ENCODE assay signal across 11 mouse cellular contexts in genomic region chr1:128589488-128589887, GRCm38 (mm10). TPM values are rescaled to one million over a fixed set of nuclear protein-coding genes. Genes with fewer than 3 reads are reported as not detected.
DNase-seq lines count a peak whose midpoint lies in the region; ATAC-seq and TF ChIP-seq lines count a peak whose summit lies in the region.
"Had no signal": no experiment of that assay in that cellular context is flagged by ENCODE, and none has a peak within 500 bp of the region (broad histone marks: within the 10 kb centered on the region; RNA-seq: fewer than 3 reads in every experiment).

No protein-coding gene starts in this region.

- no peak overlapping the region for H3K27ac ChIP-seq in kidney, embryonic 16.5 days (ENCODE audit: low read length)
- no peak overlapping the region for H3K27ac ChIP-seq in embryonic facial prominence, embryonic 11.5 days (replicated peaks; ENCODE audit: low read depth, low read length)
- 0 out of 2 replicates have a peak overlapping the region, but pooled peaks have one; percentile 6 for H3K27ac ChIP-seq in forebrain, postnatal 0 days (ENCODE audit: low read depth, low read length)
- H3K27ac ChIP-seq in midbrain, postnatal 0 days (ENCODE audit: low read depth, low read length): no peak overlapping the region

- WGBS in kidney, embryonic 16.5 days: 72% methylated on average over 9 of the region's 9 CpGs
- 89% methylated on average over 9 of the region's 9 CpGs for WGBS in embryonic facial prominence, embryonic 11.5 days
- 81% methylated on average over 9 of the region's 9 CpGs for WGBS in forebrain, postnatal 0 days
- WGBS in midbrain, postnatal 0 days: 56% methylated on average over 9 of the region's 9 CpGs

- DNase-seq in kidney, postnatal 4 days: no peak
- no peak for DNase-seq in embryonic facial prominence, embryonic 11.5 days (ENCODE audit: low spot score)
- no peak for DNase-seq in forebrain, postnatal 0 days
- no peak for DNase-seq in midbrain, postnatal 0 days (ENCODE audit: low spot score)
- no peak for DNase-seq in gastrocnemius, postnatal 25 days
- DNase-seq in cerebellum, adult 9-11 months: no peak
- DNase-seq: cerebellum, adult 18-20 months; thymus, adult 18-20 months had no signal

- TF ChIP-seq CTCF in forebrain, postnatal 0 days (IDR thresholded peaks at IDR 0.05; ENCODE audit: low read depth): no peak
- TF ChIP-seq CTCF in midbrain, postnatal 0 days (IDR thresholded peaks at IDR 0.05): no peak

- peak overlapping the region; percentile 70 for H3K4me3 ChIP-seq in kidney, embryonic 16.5 days (ENCODE audit: low read length)
- peak overlapping the region; percentile 15 for H3K4me3 ChIP-seq in embryonic facial prominence, embryonic 11.5 days (ENCODE audit: low read depth, low read length)
- H3K4me3 ChIP-seq in forebrain, postnatal 0 days (ENCODE audit: low read depth, low read length): no peak overlapping the region
- no peak overlapping the region for H3K4me3 ChIP-seq in midbrain, postnatal 0 days (ENCODE audit: low read depth, low read length)

- no peaks in the 10 kb centered on the region for H3K36me3 ChIP-seq in kidney, embryonic 16.5 days (ENCODE audit: insufficient read depth, low read length)
- no peaks in the 10 kb centered on the region for H3K36me3 ChIP-seq in embryonic facial prominence, embryonic 11.5 days (replicated peaks; ENCODE audit: control insufficient read depth, insufficient read depth, low read depth, low read length)
- H3K36me3 ChIP-seq in forebrain, postnatal 0 days (ENCODE audit: insufficient read depth): no peaks in the 10 kb centered on the region
- H3K36me3 ChIP-seq in midbrain, postnatal 0 days (ENCODE audit: insufficient read depth, low read length): no peaks in the 10 kb centered on the region

- no peaks in the 10 kb centered on the region for H3K9me3 ChIP-seq in kidney, embryonic 16.5 days (ENCODE audit: low read length)
- H3K9me3 ChIP-seq in embryonic facial prominence, embryonic 11.5 days (replicated peaks; ENCODE audit: control insufficient read depth, low read length): no peaks in the 10 kb centered on the region
- no peaks in the 10 kb centered on the region for H3K9me3 ChIP-seq in forebrain, postnatal 0 days (ENCODE audit: low read length)
- no peaks in the 10 kb centered on the region for H3K9me3 ChIP-seq in midbrain, postnatal 0 days (ENCODE audit: low read length)

- no peak overlapping the region for H3K9ac ChIP-seq in kidney, embryonic 16.5 days (replicated peaks; ENCODE audit: low read length)
- no peak overlapping the region; the same call in 1 of the 2 replicates for H3K9ac ChIP-seq in embryonic facial prominence, embryonic 11.5 days (replicated peaks; ENCODE audit: low read length)
- H3K9ac ChIP-seq in forebrain, postnatal 0 days: no peak overlapping the region
- no peak overlapping the region for H3K9ac ChIP-seq in midbrain, postnatal 0 days (replicated peaks; ENCODE audit: low read length, poor library complexity, severe bottlenecking)

- no peak for ATAC-seq in kidney, embryonic 16.5 days (ENCODE audit: low FRiP score, low TSS enrichment)
- no peak for ATAC-seq in embryonic facial prominence, embryonic 11.5 days (replicated peaks; ENCODE audit: insufficient number of reproducible peaks, low FRiP score, low TSS enrichment, low read depth)
- no peak for ATAC-seq in forebrain, postnatal 0 days
- no peak for ATAC-seq in midbrain, postnatal 0 days (ENCODE audit: low FRiP score)
- no peak for ATAC-seq in cerebellum, adult (ENCODE audit: insufficient number of reproducible peaks, low FRiP score, low TSS enrichment)
- ATAC-seq: activated CD4-positive, CD25-positive, alpha-beta regulatory T cell, adult 4 months had no signal

- H3K4me2 ChIP-seq in kidney, embryonic 16.5 days (replicated peaks; ENCODE audit: low read depth, low read length): peak overlapping the region; percentile 94
- H3K4me2 ChIP-seq in embryonic facial prominence, embryonic 11.5 days (ENCODE audit: low read depth, low read length): peak overlapping the region; percentile 23; the same call in 1 of the 2 replicates
- H3K4me2 ChIP-seq in forebrain, postnatal 0 days (ENCODE audit: low read depth): peak overlapping the region; percentile 21
- H3K4me2 ChIP-seq in midbrain, postnatal 0 days (ENCODE audit: low read depth, low read length, poor library complexity, severe bottlenecking): peak overlapping the region; percentile 97; the same call in 1 of the 2 replicates

- H3K27me3 ChIP-seq in kidney, embryonic 16.5 days (ENCODE audit: insufficient read depth, low read length): peaks cover 17% of the 10 kb centered on the region
- peaks cover 15% of the 10 kb centered on the region for H3K27me3 ChIP-seq in embryonic facial prominence, embryonic 11.5 days (ENCODE audit: control insufficient read depth, insufficient read depth, low read length)
- H3K27me3 ChIP-seq in forebrain, postnatal 0 days (ENCODE audit: insufficient read depth, low read length): no peaks in the 10 kb centered on the region
- H3K27me3 ChIP-seq in midbrain, postnatal 0 days (ENCODE audit: insufficient read depth, low read length): no peaks in the 10 kb centered on the region

- H3K4me1 ChIP-seq in kidney, embryonic 16.5 days (ENCODE audit: insufficient read depth, low read length): peaks cover 21% of the 10 kb centered on the region
- no peaks in the 10 kb centered on the region; the same call in 1 of the 2 replicates for H3K4me1 ChIP-seq in embryonic facial prominence, embryonic 11.5 days (ENCODE audit: control insufficient read depth, insufficient read depth, low read length)
- peaks cover 22% of the 10 kb centered on the region for H3K4me1 ChIP-seq in forebrain, postnatal 0 days (ENCODE audit: insufficient read depth)
- peaks cover 6% of the 10 kb centered on the region; the same call in 1 of the 2 replicates for H3K4me1 ChIP-seq in midbrain, postnatal 0 days (ENCODE audit: insufficient read depth, low read length)

RNA-seq across cellular contexts. Expression of gene Cxcr4, which starts 2.6 kb away (rescaled TPM):
- polyA plus RNA-seq in kidney, embryonic 16.5 days (2015; fragmentation: Nextera tagmentation; extraction: Ambion mirVana): 8.7 and 9.0 TPM in 2 replicates
- polyA plus RNA-seq in embryonic facial prominence, embryonic 11.5 days (2014; fragmentation: Nextera tagmentation; extraction: Ambion mirVana): 6.8 and 7.0 TPM in 2 replicates
- total RNA-seq in forebrain, postnatal 0 days (2014; rRNA removed): 41.3 and 44.9 TPM in 2 replicates
- polyA plus RNA-seq in forebrain, postnatal 0 days (2015; fragmentation: Nextera tagmentation; extraction: Ambion mirVana): 4.9 and 5.8 TPM in 2 replicates
- 19.3 and 28.5 TPM in 2 replicates for total RNA-seq in midbrain, postnatal 0 days (2014; rRNA removed)
- 1.5 and 1.7 TPM in 2 replicates for polyA plus RNA-seq in midbrain, postnatal 0 days (2015; fragmentation: Nextera tagmentation; extraction: Ambion mirVana)
- total RNA-seq in gastrocnemius, postnatal 25 days (2021): 1 to 10 TPM; 3.1 to 4.5 TPM

Comparison
In these comparisons a context has a peak if more than half of its experiments do, and no peak if none do; other contexts are left out.
1. H3K4me2 ChIP-seq: peak in every context shown above with its lines; median percentile 97 in midbrain, postnatal 0 days; 94 in kidney, embryonic 16.5 days; 23 in embryonic facial prominence, embryonic 11.5 days; 21 in forebrain, postnatal 0 days.
2. H3K4me3 ChIP-seq: peak in kidney, embryonic 16.5 days (single experiment) and embryonic facial prominence, embryonic 11.5 days (single experiment); none in forebrain, postnatal 0 days (single experiment) and midbrain, postnatal 0 days (single experiment).